Mouse (Mus musculus): ENCODE results near the gene Gm17482. TPM values are rescaled to one million over a fixed set of nuclear protein-coding genes. Genes with fewer than 3 reads are reported as not detected.
A peak's percentile ranks its signal among the peaks of the same experiment; 100 is the strongest.
"Not testable (repeated sequence)": the region's sequence is repeated elsewhere in the genome, so short reads cannot be mapped to it uniquely, and the experiment has no call there.

Gene Gm17482
- polyA plus RNA-seq, 1 experiment from 2014 or later = not detected

- no peak overlapping the region for H3K4me2 ChIP-seq
- no peak overlapping the region for H3K27ac ChIP-seq (replicated peaks)
- H3K4me1 ChIP-seq (replicated peaks) = no peaks in the 10 kb centered on the region
- no peak for ATAC-seq (ENCODE audit: low read depth)
- no peaks in the 10 kb centered on the region for H3K36me3 ChIP-seq
- no peak overlapping the region for H3K9ac ChIP-seq
- 46% methylated on average over 3 of the region's 3 CpGs for WGBS
- no peaks in the 10 kb centered on the region for H3K9me3 ChIP-seq
- no peak overlapping the region for H3K4me3 ChIP-seq
- H3K27me3 ChIP-seq = no peaks in the 10 kb centered on the region
Measured at GRCm38 (mm10) chr6:115230557-115230956, 3.4 kb downstream of the Gm17482 start.

GRCm38 (mm10) chr6:115231836-115232235 lies 4.7 kb downstream of the Gm17482 start:
- Histone ChIP-seq H3K36me3 (no peaks in the 10 kb centered on the region), H3K27me3 (no peaks in the 10 kb centered on the region), H3K4me1 (replicated peaks) (no peaks in the 10 kb centered on the region), H3K9me3 (no peaks in the 10 kb centered on the region), H3K27ac (replicated peaks) (no peak overlapping the region), H3K9ac (no peak overlapping the region), H3K4me2 (no peak overlapping the region), H3K4me3 (no peak overlapping the region)
- no peak for ATAC-seq (ENCODE audit: low read depth)
- 83% methylated on average over 4 of the region's 4 CpGs for WGBS

GRCm38 (mm10) chr6:115232562-115232961 lies 5.4 kb downstream of the Gm17482 start:
- no peak for ATAC-seq (ENCODE audit: low read depth)
- Histone ChIP-seq H3K27me3 (no peaks in the 10 kb centered on the region), H3K4me2 (no peak overlapping the region), H3K27ac (replicated peaks) (no peak overlapping the region), H3K36me3 (no peaks in the 10 kb centered on the region), H3K9me3 (no peaks in the 10 kb centered on the region), H3K4me1 (replicated peaks) (no peaks in the 10 kb centered on the region), H3K4me3 (no peak overlapping the region), H3K9ac (no peak overlapping the region)
- 78% methylated on average over 1 of the region's 1 CpGs for WGBS

GRCm38 (mm10) chr6:115238031-115239027 lies 11.2 kb downstream of the Gm17482 start:
- no peak for ATAC-seq (ENCODE audit: low read depth)
- no peak overlapping the region for H3K4me2 ChIP-seq
- WGBS = 86% methylated on average over 9 of the region's 9 CpGs
- no peaks in the 10 kb centered on the region for H3K9me3 ChIP-seq
- H3K4me3 ChIP-seq = no peak overlapping the region
- no peaks in the 10 kb centered on the region for H3K27me3 ChIP-seq
- no peak overlapping the region for H3K9ac ChIP-seq
- H3K4me1 ChIP-seq (replicated peaks) = no peaks in the 10 kb centered on the region
- 0 out of 2 replicates have a peak, but pooled peaks cover 8% of the 10 kb centered on the region for H3K36me3 ChIP-seq
- H3K27ac ChIP-seq (replicated peaks) = no peak overlapping the region

- no peak for ATAC-seq (ENCODE audit: low read depth)
- no peak overlapping the region for H3K4me3 ChIP-seq
- H3K9ac ChIP-seq = no peak overlapping the region
- no peak overlapping the region for H3K4me2 ChIP-seq
- no peaks in the 10 kb centered on the region for H3K4me1 ChIP-seq (replicated peaks)
- H3K27me3 ChIP-seq = no peaks in the 10 kb centered on the region
- 83% methylated on average over 7 of the region's 7 CpGs for WGBS
- H3K9me3 ChIP-seq = no peaks in the 10 kb centered on the region
- peaks cover 18% of the 10 kb centered on the region for H3K36me3 ChIP-seq
- no peak overlapping the region for H3K27ac ChIP-seq (replicated peaks)
Measured at GRCm38 (mm10) chr6:115239335-115239734, 12.2 kb downstream of the Gm17482 start.

GRCm38 (mm10) chr6:115240431-115240830 lies 13.3 kb downstream of the Gm17482 start:
- H3K9ac ChIP-seq; H3K27ac ChIP-seq (replicated peaks); H3K4me3 ChIP-seq; H3K9me3 ChIP-seq; H3K4me2 ChIP-seq; H3K4me1 ChIP-seq (replicated peaks); ATAC-seq (ENCODE audit: low read depth); H3K27me3 ChIP-seq: not testable (repeated sequence)
- peaks cover 29% of the 10 kb centered on the region for H3K36me3 ChIP-seq
- 65% methylated on average over 2 of the region's 2 CpGs for WGBS

- no peak for ATAC-seq (ENCODE audit: low read depth)
- H3K9me3 ChIP-seq = no peaks in the 10 kb centered on the region
- H3K27me3 ChIP-seq = no peaks in the 10 kb centered on the region
- 70% methylated on average over 3 of the region's 3 CpGs for WGBS
- no peak overlapping the region for H3K9ac ChIP-seq
- no peaks in the 10 kb centered on the region for H3K4me1 ChIP-seq (replicated peaks)
- H3K27ac ChIP-seq (replicated peaks) = no peak overlapping the region
- no peak overlapping the region for H3K4me2 ChIP-seq
- peaks cover 37% of the 10 kb centered on the region for H3K36me3 ChIP-seq
- no peak overlapping the region for H3K4me3 ChIP-seq
Measured at GRCm38 (mm10) chr6:115241131-115241699, 14.1 kb downstream of the Gm17482 start.

- Histone ChIP-seq H3K4me1 (replicated peaks) (no peaks in the 10 kb centered on the region), H3K27ac (replicated peaks) (no peak overlapping the region), H3K36me3 (peaks cover 38% of the 10 kb centered on the region), H3K9ac (no peak overlapping the region), H3K4me2 (no peak overlapping the region), H3K27me3 (no peaks in the 10 kb centered on the region), H3K4me3 (no peak overlapping the region), H3K9me3 (no peaks in the 10 kb centered on the region)
- 77% methylated on average over 3 of the region's 3 CpGs for WGBS
- no peak for ATAC-seq (ENCODE audit: low read depth)
Measured at GRCm38 (mm10) chr6:115241939-115242338, 14.8 kb downstream of the Gm17482 start.

- 75% methylated on average over 2 of the region's 2 CpGs for WGBS
- no peak for ATAC-seq (ENCODE audit: low read depth)
- no peaks in the 10 kb centered on the region for H3K4me1 ChIP-seq (replicated peaks)
- H3K9ac ChIP-seq = no peak overlapping the region
- H3K36me3 ChIP-seq = peaks cover 32% of the 10 kb centered on the region
- no peak overlapping the region for H3K27ac ChIP-seq (replicated peaks)
- no peak overlapping the region for H3K4me3 ChIP-seq
- H3K27me3 ChIP-seq = no peaks in the 10 kb centered on the region
- no peak overlapping the region for H3K4me2 ChIP-seq
- no peaks in the 10 kb centered on the region for H3K9me3 ChIP-seq
Measured at GRCm38 (mm10) chr6:115244222-115244621, 17.1 kb downstream of the Gm17482 start.

- 87% methylated on average over 3 of the region's 3 CpGs for WGBS
- no peak for ATAC-seq (ENCODE audit: low read depth)
- H3K9me3 ChIP-seq = no peaks in the 10 kb centered on the region
- no peak overlapping the region for H3K9ac ChIP-seq
- no peak overlapping the region for H3K4me3 ChIP-seq
- peaks cover 30% of the 10 kb centered on the region for H3K36me3 ChIP-seq
- H3K27ac ChIP-seq (replicated peaks) = no peak overlapping the region
- no peaks in the 10 kb centered on the region for H3K4me1 ChIP-seq (replicated peaks)
- no peak overlapping the region for H3K4me2 ChIP-seq
- H3K27me3 ChIP-seq = no peaks in the 10 kb centered on the region
Measured at GRCm38 (mm10) chr6:115245500-115246058, 18.4 kb downstream of the Gm17482 start.

- no peaks in the 10 kb centered on the region for H3K9me3 ChIP-seq
- ATAC-seq (ENCODE audit: low read depth) = peak; percentile 80
- 0 out of 2 replicates have a peak overlapping the region, but pooled peaks have one; percentile 60 for H3K9ac ChIP-seq
- H3K27ac ChIP-seq (replicated peaks) = peak overlapping the region; percentile 76
- H3K27me3 ChIP-seq = no peaks in the 10 kb centered on the region
- peak overlapping the region; percentile 49 for H3K4me2 ChIP-seq
- H3K36me3 ChIP-seq = no peaks in the 10 kb centered on the region
- H3K4me1 ChIP-seq (replicated peaks) = peaks cover 13% of the 10 kb centered on the region
- WGBS = 2% methylated on average over 13 of the region's 13 CpGs
- peak overlapping the region; percentile 16 for H3K4me3 ChIP-seq
Measured at GRCm38 (mm10) chr6:115251531-115251985, 24.4 kb downstream of the Gm17482 start.
